Mouse (Mus musculus): ENCODE results near the gene Rnft1. TPM values are rescaled to one million over a fixed set of nuclear protein-coding genes. Genes with fewer than 3 reads are reported as not detected.

Gene Rnft1
- total and polyA plus RNA-seq, 3 experiments: 38.1 to 42.0 TPM; not detected in 1

GRCm38 (mm10) chr11:86468345-86468744 is 16.1 kb upstream of the Rnft1 start:
- Histone ChIP-seq H3K9me3 (replicated peaks; ENCODE audit: insufficient read depth, low read length) (no peaks in the 10 kb centered on the region), H3K4me1 (ENCODE audit: control insufficient read depth in 1 of 2, insufficient read depth in 2 of 2, low read length in 2 of 2) (no peaks in the 10 kb centered on the region; a peak in 1 of 4 replicates), H3K27ac (ENCODE audit: control insufficient read depth, low read depth, low read length) (no peak overlapping the region), H3K4me3 (ENCODE audit: control insufficient read depth in 1 of 2, insufficient read depth in 1 of 2, low read depth in 2 of 2, low read length in 2 of 2) (no peak overlapping the region), H3K27me3 (ENCODE audit: control insufficient read depth in 1 of 2, insufficient read depth in 2 of 2, low read length in 2 of 2) (peaks cover 0 to 1% of the 10 kb centered on the region in 2 experiments; a peak in 3 of 4 replicates), H3K36me3 (ENCODE audit: control insufficient read depth in 1 of 2, insufficient read depth in 2 of 2, low read length in 2 of 2) (no peaks in the 10 kb centered on the region), H3K9ac (ENCODE audit: control insufficient read depth, low read depth, low read length, poor library complexity, severe bottlenecking) (no peak overlapping the region), H3K79me2 (ENCODE audit: control insufficient read depth, insufficient read depth, low read length, poor library complexity) (no peaks in the 10 kb centered on the region)
- no peak for TF ChIP-seq MXI1 (IDR thresholded peaks at IDR 0.05; ENCODE audit: low read depth, low read length)
- TF ChIP-seq EP300 (IDR thresholded peaks at IDR 0.05; ENCODE audit: low read depth in 1 of 2, low read length in 2 of 2): no peak
- TF ChIP-seq CHD2 (IDR thresholded peaks at IDR 0.05; ENCODE audit: low read length): no peak
- no peak for TF ChIP-seq ZC3H11A (IDR thresholded peaks at IDR 0.05; ENCODE audit: low read depth, low read length)
- TF ChIP-seq RAD21 (IDR thresholded peaks at IDR 0.05; ENCODE audit: low read depth, low read length): no peak
- TF ChIP-seq TAL1 (IDR thresholded peaks at IDR 0.05; ENCODE audit: low read length): no peak
- no peak for TF ChIP-seq POLR2A (IDR thresholded peaks at IDR 0.05; ENCODE audit: control insufficient read depth in 1 of 2, insufficient read depth in 1 of 2, low read depth in 1 of 2, low read length in 2 of 2, poor library complexity in 1 of 2)
- TF ChIP-seq TBP (IDR thresholded peaks at IDR 0.05; ENCODE audit: low read depth, low read length): no peak
- no peak for TF ChIP-seq E2F4 (IDR thresholded peaks at IDR 0.05; ENCODE audit: borderline replicate concordance, low read depth, low read length)
- no peak for TF ChIP-seq GABPA (IDR thresholded peaks at IDR 0.05; ENCODE audit: low read depth, low read length)
- TF ChIP-seq TCF12 (IDR thresholded peaks at IDR 0.05; ENCODE audit: low read depth, low read length): no peak
- TF ChIP-seq HCFC1 (IDR thresholded peaks at IDR 0.05; ENCODE audit: low read depth, low read length): no peak
- TF ChIP-seq JUND (IDR thresholded peaks at IDR 0.05; ENCODE audit: low read depth, low read length): no peak
- TF ChIP-seq MAFK (IDR thresholded peaks at IDR 0.05; ENCODE audit: borderline replicate concordance, low read depth, low read length): no peak
- no peak for TF ChIP-seq NRF1 (IDR thresholded peaks at IDR 0.05; ENCODE audit: insufficient read depth, low read depth, low read length, poor library complexity, severe bottlenecking)
- no peak for TF ChIP-seq SIN3A (IDR thresholded peaks at IDR 0.05; ENCODE audit: low read length)
- no peak for TF ChIP-seq ETS1 (IDR thresholded peaks at IDR 0.05; ENCODE audit: low read depth, low read length)
- TF ChIP-seq SMC3 (IDR thresholded peaks at IDR 0.05; ENCODE audit: low read depth, low read length): no peak
- TF ChIP-seq GATA1 (IDR thresholded peaks at IDR 0.05; ENCODE audit: low read depth, low read length): no peak
- no peak for TF ChIP-seq USF1 (IDR thresholded peaks at IDR 0.05; ENCODE audit: low read depth, low read length)
- no peak for DNase-seq (ENCODE audit: low read depth, low spot score)

- TF ChIP-seq SIN3A (IDR thresholded peaks at IDR 0.05; ENCODE audit: low read length): no peak
- TF ChIP-seq ZKSCAN1 (IDR thresholded peaks at IDR 0.05; ENCODE audit: low read depth, low read length): no peak
- TF ChIP-seq GATA1 (IDR thresholded peaks at IDR 0.05; ENCODE audit: low read depth, low read length): no peak
- TF ChIP-seq NELFE (IDR thresholded peaks at IDR 0.05; ENCODE audit: low read depth, low read length): no peak
- no peak for TF ChIP-seq POLR2A (IDR thresholded peaks at IDR 0.05; ENCODE audit: control insufficient read depth in 1 of 2, insufficient read depth in 1 of 2, low read depth in 1 of 2, low read length in 2 of 2, poor library complexity in 1 of 2)
- Histone ChIP-seq H3K9me3 (replicated peaks; ENCODE audit: insufficient read depth, low read length) (no peaks in the 10 kb centered on the region), H3K27ac (ENCODE audit: control insufficient read depth, low read depth, low read length) (no peak overlapping the region), H3K36me3 (ENCODE audit: control insufficient read depth in 1 of 2, insufficient read depth in 2 of 2, low read length in 2 of 2) (no peaks in the 10 kb centered on the region), H3K4me3 (ENCODE audit: control insufficient read depth in 1 of 2, insufficient read depth in 1 of 2, low read depth in 2 of 2, low read length in 2 of 2) (no peak overlapping the region), H3K79me2 (ENCODE audit: control insufficient read depth, insufficient read depth, low read length, poor library complexity) (no peaks in the 10 kb centered on the region), H3K27me3 (ENCODE audit: control insufficient read depth in 1 of 2, insufficient read depth in 2 of 2, low read length in 2 of 2) (peaks cover 0 to 1% of the 10 kb centered on the region in 2 experiments; a peak in 3 of 4 replicates), H3K4me1 (ENCODE audit: control insufficient read depth in 1 of 2, insufficient read depth in 2 of 2, low read length in 2 of 2) (no peaks in the 10 kb centered on the region; a peak in 1 of 4 replicates), H3K9ac (ENCODE audit: control insufficient read depth, low read depth, low read length, poor library complexity, severe bottlenecking) (no peak overlapping the region)
- no peak for DNase-seq (ENCODE audit: low read depth, low spot score)
These were observed 15.5 kb upstream of the Rnft1 start for GRCm38 (mm10) chr11:86468971-86469370.
